Mouse (Mus musculus) granulocyte monocyte progenitor cell, adult 5-6 weeks (primary cell): ENCODE results near the gene Ttf2. TPM values are rescaled to one million over a fixed set of nuclear protein-coding genes. Genes with fewer than 3 reads are reported as not detected.

ENCODE experiments used
- ATAC-seq: replicated peaks from 2 replicates; pipeline ENCODE4 v1.8.0; 2016; ENCODE audit warnings: mild to moderate bottlenecking, moderate TSS enrichment, inconsistent platforms; ENCODE audit not compliant: poor library complexity, severe bottlenecking
- total RNA-seq, 2 experiments: library from RNA; stranded (forward) in 1 of 2; stranded (reverse) in 1 of 2; fragments of 200-712, 200-1000 nt in 1 of 2; fragments of >200 nt in 1 of 2; fragmentation: Nextera tagmentation in 1 of 2; gene quantifications; 2 replicates each; pipeline ENCODE4 v1.2.3; 2014 to 2017

The Ttf2 gene
- total RNA-seq, 2 experiments from 2014 or later = 23.5 to 29.2 TPM

DNA sequence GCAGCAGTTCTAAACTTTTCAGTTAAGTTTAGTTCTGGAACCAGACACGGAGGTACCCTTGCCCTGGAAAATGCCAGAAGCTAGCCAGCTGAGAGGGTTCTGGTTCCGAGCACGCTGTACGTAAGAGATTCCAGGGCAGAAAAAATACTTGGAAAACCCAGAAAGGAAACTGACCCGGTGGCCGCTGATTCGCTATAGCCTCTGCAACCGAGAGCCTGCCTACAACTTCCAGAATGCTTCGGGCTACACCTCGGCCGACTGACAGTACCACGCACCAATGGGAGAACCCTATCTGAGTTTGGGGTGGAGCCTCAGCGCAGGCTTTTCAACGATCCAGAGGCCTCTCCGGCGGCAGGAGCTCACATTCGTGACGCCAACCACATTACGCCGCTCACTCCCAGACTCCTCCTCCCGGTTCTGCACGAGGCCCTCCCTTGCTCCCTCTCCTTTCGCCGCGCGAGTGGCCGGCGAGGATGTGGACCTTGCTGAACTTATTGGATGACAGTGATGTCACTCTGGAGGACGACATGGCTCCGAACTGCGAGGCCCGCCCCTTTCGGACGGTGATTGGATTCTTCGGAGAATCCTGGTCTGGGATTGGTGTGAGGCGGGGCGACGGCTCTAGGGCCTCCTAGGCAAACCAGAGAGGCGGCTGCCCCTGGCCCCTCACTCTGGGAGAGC is 47.5 kb downstream of the Ttf2 start, which contains the start of gene Trim45:
Gene Trim45 (plus strand): TSS at position 378 of the 681 bp plus-strand sequence.
- peak; percentile 81 for ATAC-seq

- no peak for ATAC-seq
Measured at GRCm38 (mm10) chr3:100920611-100921140, 48.8 kb downstream of the Ttf2 start.

DNA sequence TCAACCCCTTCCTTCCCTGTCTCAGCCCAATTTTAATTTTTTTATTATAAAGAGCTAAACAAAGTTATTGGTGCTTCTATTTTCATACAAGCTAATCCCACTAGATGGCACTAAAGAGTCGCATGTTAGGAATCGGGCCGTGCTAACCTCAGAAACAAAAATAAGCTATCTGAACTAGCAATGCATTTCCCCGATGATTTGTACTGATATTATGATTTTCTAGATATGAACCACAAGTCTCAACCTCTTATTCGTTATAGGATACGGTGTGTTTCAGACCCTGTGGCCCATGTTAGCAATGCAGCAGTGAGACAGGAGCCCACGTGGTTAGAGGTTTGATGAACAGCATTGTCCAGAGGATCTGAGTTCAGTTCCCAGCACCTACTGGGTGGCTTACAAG is 52.6 kb downstream of the Ttf2 start:
- peak; percentile 59 for ATAC-seq

GRCm38 (mm10) chr3:100911498-100912213 is 57.8 kb downstream of the Ttf2 start:
- ATAC-seq = no peak

DNA sequence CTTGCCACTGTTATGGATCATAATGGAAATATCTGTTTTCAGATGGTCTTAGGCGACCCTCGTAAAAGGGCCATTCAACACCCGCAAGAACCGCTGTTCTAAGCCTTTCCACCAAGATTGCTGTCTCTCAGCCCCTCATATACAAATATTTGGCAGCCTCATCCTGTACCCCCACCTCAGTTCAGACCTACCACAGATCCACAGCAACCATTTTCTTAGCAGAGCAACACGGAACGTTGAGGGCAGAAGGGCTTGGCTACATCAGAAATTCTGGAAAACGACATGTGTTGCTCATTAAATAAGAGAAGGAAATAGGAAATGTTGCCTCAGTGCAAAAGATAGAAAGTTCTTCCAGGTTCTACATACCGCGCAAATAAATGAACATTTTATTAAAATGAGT is 58.4 kb downstream of the Ttf2 start:
- ATAC-seq = no peak

GRCm38 (mm10) chr3:100910621-100911020 is 58.8 kb downstream of the Ttf2 start:
- no peak for ATAC-seq

- ATAC-seq = no peak
Measured at GRCm38 (mm10) chr3:100908594-100908993, 60.9 kb downstream of the Ttf2 start.

DNA sequence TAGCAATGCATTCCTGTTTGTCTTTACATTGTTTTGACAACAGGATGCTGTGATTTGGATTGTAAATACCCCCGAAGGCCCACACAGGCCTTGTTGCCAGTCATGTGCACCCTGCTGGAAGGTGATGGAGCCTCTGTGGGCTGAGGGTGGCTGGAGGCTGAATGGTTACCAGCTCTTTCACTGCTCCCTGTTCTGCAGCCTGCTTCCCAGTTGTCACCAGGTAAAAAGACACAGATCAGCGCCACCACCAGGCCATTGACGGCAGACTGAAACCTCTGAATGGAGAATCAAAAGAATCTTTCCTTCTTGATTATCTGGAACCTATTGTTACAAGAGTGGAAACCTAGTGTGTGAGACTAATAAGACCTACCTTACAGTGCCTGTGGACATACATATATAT is 62.5 kb downstream of the Ttf2 start:
- ATAC-seq = no peak

- peak; percentile 71 for ATAC-seq
Measured at GRCm38 (mm10) chr3:100906128-100906527, 63.3 kb downstream of the Ttf2 start.

DNA sequence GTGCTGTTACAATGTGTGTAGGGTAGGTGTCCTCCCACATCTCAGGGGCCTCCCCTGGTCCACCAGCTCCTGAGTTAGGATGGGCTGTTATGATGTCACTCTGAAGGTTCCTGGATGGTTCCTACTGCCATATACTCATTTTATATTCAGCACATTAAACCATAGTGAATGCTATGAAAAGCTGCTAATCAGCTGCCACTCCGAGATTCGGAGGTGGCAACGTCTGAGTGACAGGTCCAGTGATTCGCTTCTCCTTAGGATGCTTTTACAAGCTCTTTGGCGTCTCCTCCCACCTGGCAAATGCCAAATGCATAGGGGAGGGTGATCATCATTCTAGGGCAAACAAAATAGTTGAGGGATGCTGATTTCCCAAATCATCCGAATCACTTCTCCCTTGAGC is 74.0 kb downstream of the Ttf2 start:
- ATAC-seq = no peak

- ATAC-seq = no peak
Measured at GRCm38 (mm10) chr3:100892383-100893335, 76.8 kb downstream of the Ttf2 start.

DNA sequence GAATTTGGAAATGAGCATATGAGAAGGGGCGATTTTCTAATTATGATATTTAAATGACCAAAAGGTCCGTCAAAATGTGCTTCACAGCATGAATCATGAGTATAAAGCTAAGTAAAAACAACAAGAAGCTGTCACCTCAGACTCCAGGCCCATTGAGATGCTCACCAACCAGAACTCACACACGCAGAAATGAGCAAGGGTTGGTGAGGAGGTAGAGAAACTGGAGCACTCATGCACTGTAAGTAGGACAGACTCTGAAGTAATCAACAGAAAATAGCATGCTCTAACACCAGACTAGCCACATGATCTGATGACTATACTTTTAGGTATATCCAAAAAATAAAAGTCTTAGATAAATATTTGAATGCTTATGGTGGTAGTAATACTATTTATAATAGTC is 79.1 kb downstream of the Ttf2 start:
- no peak for ATAC-seq

GRCm38 (mm10) chr3:100889234-100889633 is 80.2 kb downstream of the Ttf2 start:
- ATAC-seq = no peak

Other genes starting within 250 kb of the Ttf2 start
- not detected in 2 replicates for gene Vtcn1, start 144.2 kb downstream of the Ttf2 start, total RNA-seq (2014; fragmentation: Nextera tagmentation)
- not detected in 2 replicates for gene Vtcn1, start 144.2 kb downstream of the Ttf2 start, total RNA-seq (2017)
- gene Trim45, start 47.5 kb downstream of the Ttf2 start, total RNA-seq (2014; fragmentation: Nextera tagmentation) = 14.6 and 15.7 TPM in 2 replicates
- 26.2 and 29.3 TPM in 2 replicates for gene Trim45, start 47.5 kb downstream of the Ttf2 start, total RNA-seq (2017)
- gene Cd101, start 59.9 kb upstream of the Ttf2 start, total RNA-seq (2014; fragmentation: Nextera tagmentation) = not detected in 2 replicates
- gene Cd101, start 59.9 kb upstream of the Ttf2 start, total RNA-seq (2017) = 0.17 and 0.36 TPM in 2 replicates
- gene Ptgfrn, start 140.6 kb upstream of the Ttf2 start, total RNA-seq (2014; fragmentation: Nextera tagmentation) = not detected in 2 replicates
- 0.17 TPM in 1 of 2 replicates, not detected in the other for gene Ptgfrn, start 140.6 kb upstream of the Ttf2 start, total RNA-seq (2017)